19 mouse cellular contexts compared by ENCODE assay signal in genomic region chr13:43714741-43715140, GRCm38 (mm10).
A peak's percentile ranks its signal among the peaks of the same experiment; 100 is the strongest.
DNase-seq lines count a peak whose midpoint lies in the region; TF ChIP-seq lines count a peak whose summit lies in the region.
"Had no signal": no experiment of that assay in that cellular context is flagged by ENCODE, and none has a peak within 500 bp of the region (broad histone marks: within the 10 kb centered on the region; RNA-seq: fewer than 3 reads in every experiment).

No protein-coding gene starts in this region.

- TF ChIP-seq CTCF in cerebellum, adult 2 months (IDR thresholded peaks at IDR 0.05; ENCODE audit: borderline replicate concordance, insufficient read depth, low read depth, low read length) = no peak

- H3K27ac ChIP-seq in cerebellum, adult 2 months (ENCODE audit: insufficient read depth, low read length) = peak overlapping the region; percentile 58; the same call in 1 of the 2 replicates
- H3K27ac ChIP-seq: embryonic facial prominence, embryonic 10.5 days; forebrain, embryonic 12.5 days; hindbrain, embryonic 10.5 days; limb, embryonic 13.5 days; liver, embryonic 13.5 days; macrophage; midbrain, embryonic 10.5 days had no signal

- WGBS in cerebellum, adult 2 months = 31% methylated on average over 6 of the region's 6 CpGs

- DNase-seq in cerebellum, adult 2 months = peak in 1 of 2 experiments; percentile 79
- DNase-seq in cerebellum, adult 8-10 months = no peak
- DNase-seq in layer of hippocampus, adult 18-20 months (ENCODE audit: low spot score in 2 of 2) = peak; percentile 29 to 72
- no peak for DNase-seq in layer of hippocampus, postnatal 14 days (ENCODE audit: low spot score in 2 of 2)
- peak; percentile 28 for DNase-seq in right cerebral cortex, postnatal 25 days
- DNase-seq in right cerebral cortex, postnatal 14 days = no peak
- no peak for DNase-seq in spleen, adult 18-20 months
- DNase-seq: adrenal gland, postnatal 10 days; gastrocnemius, postnatal 36 days; kidney, adult 11 months; liver, embryonic 13.5 days; lung, embryonic 14.5 days; thymus, postnatal 25 days had no signal

- peaks cover 38% of the 10 kb centered on the region for H3K4me1 ChIP-seq in cerebellum, adult 2 months (ENCODE audit: control insufficient read depth, insufficient read depth, low read length)
- H3K4me1 ChIP-seq: limb, embryonic 13.5 days had no signal

- TF ChIP-seq POLR2A in cerebellum, adult 2 months (IDR thresholded peaks at IDR 0.05; ENCODE audit: borderline replicate concordance, insufficient read depth, low read length) = no peak

- H3K27me3 ChIP-seq in cerebellum, adult 2 months (ENCODE audit: control insufficient read depth, insufficient read depth, low read length) = no peaks in the 10 kb centered on the region
- H3K27me3 ChIP-seq: forebrain, embryonic 12.5 days; limb, embryonic 13.5 days; liver, embryonic 13.5 days had no signal

- H3K4me3 ChIP-seq in cerebellum, adult 2 months (replicated peaks; ENCODE audit: insufficient read depth, low read depth, low read length) = no peak overlapping the region
- H3K4me3 ChIP-seq: embryonic facial prominence, embryonic 10.5 days; forebrain, embryonic 12.5 days; hindbrain, embryonic 10.5 days; limb, embryonic 13.5 days; liver, embryonic 13.5 days; midbrain, embryonic 10.5 days had no signal

Comparison
In these comparisons a context has a peak if more than half of its experiments do, and no peak if none do; other contexts are left out.
1. DNase-seq: peak in layer of hippocampus, adult 18-20 months (2 of 2) and right cerebral cortex, postnatal 25 days (single experiment); none in cerebellum, adult 8-10 months (single experiment), layer of hippocampus, postnatal 14 days (0 of 2), right cerebral cortex, postnatal 14 days (single experiment) and spleen, adult 18-20 months (0 of 2).